Mouse (Mus musculus): ENCODE measurements around the gene Ak5. TPM values are rescaled to one million over a fixed set of nuclear protein-coding genes. Genes with fewer than 3 reads are reported as not detected.

Ak5 gene
- polyA plus RNA-seq, 1 experiment from 2014 or later, result 24.4 TPM

GRCm38 (mm10) chr3:152507900-152508299 lies 160.3 kb downstream of the Ak5 start:
- peaks cover 6% of the 10 kb centered on the region for H3K4me1 ChIP-seq
- no peaks in the 10 kb centered on the region for H3K9me3 ChIP-seq (replicated peaks)
- no peak overlapping the region for H3K9ac ChIP-seq (replicated peaks)
- H3K4me3 ChIP-seq (replicated peaks), result no peak overlapping the region
- 53% methylated on average over 8 of the region's 8 CpGs for WGBS
- no peak for ATAC-seq (ENCODE audit: low FRiP score)
- H3K4me2 ChIP-seq, result no peak overlapping the region
- H3K27me3 ChIP-seq (replicated peaks), result no peaks in the 10 kb centered on the region
- no peak overlapping the region for H3K27ac ChIP-seq (replicated peaks)
- no peaks in the 10 kb centered on the region for H3K36me3 ChIP-seq

GRCm38 (mm10) chr3:152498968-152499696 lies 169.0 kb downstream of the Ak5 start:
- no peak overlapping the region for H3K4me3 ChIP-seq (replicated peaks)
- no peaks in the 10 kb centered on the region for H3K36me3 ChIP-seq
- H3K9ac ChIP-seq (replicated peaks), result no peak overlapping the region
- H3K4me1 ChIP-seq, result peaks cover 19% of the 10 kb centered on the region
- H3K4me2 ChIP-seq, result no peak overlapping the region
- WGBS, result 75% methylated on average over 2 of the region's 2 CpGs
- no peaks in the 10 kb centered on the region for H3K27me3 ChIP-seq (replicated peaks)
- no peaks in the 10 kb centered on the region for H3K9me3 ChIP-seq (replicated peaks)
- H3K27ac ChIP-seq (replicated peaks), result no peak overlapping the region
- no peak for ATAC-seq (ENCODE audit: low FRiP score)

- H3K9ac ChIP-seq (replicated peaks), result no peak overlapping the region
- H3K9me3 ChIP-seq (replicated peaks), result no peaks in the 10 kb centered on the region
- WGBS, result 86% methylated on average over 2 of the region's 2 CpGs
- peaks cover 19% of the 10 kb centered on the region for H3K4me1 ChIP-seq
- no peaks in the 10 kb centered on the region for H3K27me3 ChIP-seq (replicated peaks)
- H3K4me2 ChIP-seq, result no peak overlapping the region
- H3K36me3 ChIP-seq, result no peaks in the 10 kb centered on the region
- no peak overlapping the region for H3K4me3 ChIP-seq (replicated peaks)
- ATAC-seq (ENCODE audit: low FRiP score), result no peak
- H3K27ac ChIP-seq (replicated peaks), result no peak overlapping the region
These were observed 170.3 kb downstream of the Ak5 start for GRCm38 (mm10) chr3:152497842-152498241.

GRCm38 (mm10) chr3:152497084-152497483 lies 171.1 kb downstream of the Ak5 start:
- Histone ChIP-seq H3K4me1 (peaks cover 19% of the 10 kb centered on the region), H3K4me3 (replicated peaks) (no peak overlapping the region), H3K9me3 (replicated peaks) (no peaks in the 10 kb centered on the region), H3K9ac (replicated peaks) (no peak overlapping the region), H3K4me2 (no peak overlapping the region), H3K36me3 (no peaks in the 10 kb centered on the region), H3K27ac (replicated peaks) (no peak overlapping the region), H3K27me3 (replicated peaks) (no peaks in the 10 kb centered on the region)
- ATAC-seq (ENCODE audit: low FRiP score), result no peak
- WGBS, result 74% methylated on average over 7 of the region's 7 CpGs

- Histone ChIP-seq H3K4me1 (peaks cover 17% of the 10 kb centered on the region), H3K4me2 (no peak overlapping the region), H3K9me3 (replicated peaks) (no peaks in the 10 kb centered on the region), H3K27ac (replicated peaks) (0 out of 2 replicates have a peak overlapping the region, but pooled peaks have one; percentile 4), H3K27me3 (replicated peaks) (no peaks in the 10 kb centered on the region), H3K9ac (replicated peaks) (no peak overlapping the region), H3K4me3 (replicated peaks) (no peak overlapping the region), H3K36me3 (no peaks in the 10 kb centered on the region)
- ATAC-seq (ENCODE audit: low FRiP score), result peak; percentile 49; the same call in 1 of the 2 replicates
- WGBS, result 50% methylated on average over 8 of the region's 8 CpGs
These were observed 172.7 kb downstream of the Ak5 start for GRCm38 (mm10) chr3:152495415-152495898.

- peak; percentile 51; the same call in 1 of the 2 replicates for ATAC-seq (ENCODE audit: low FRiP score)
- Histone ChIP-seq H3K27ac (replicated peaks) (0 out of 2 replicates have a peak overlapping the region, but pooled peaks have one; percentile 4), H3K27me3 (replicated peaks) (no peaks in the 10 kb centered on the region), H3K9ac (replicated peaks) (no peak overlapping the region), H3K9me3 (replicated peaks) (no peaks in the 10 kb centered on the region), H3K36me3 (no peaks in the 10 kb centered on the region), H3K4me1 (peaks cover 23% of the 10 kb centered on the region), H3K4me2 (no peak overlapping the region), H3K4me3 (replicated peaks) (no peak overlapping the region)
- 35% methylated on average over 12 of the region's 12 CpGs for WGBS
These were observed 173.3 kb downstream of the Ak5 start for GRCm38 (mm10) chr3:152494667-152495360.

GRCm38 (mm10) chr3:152493813-152494212 lies 174.3 kb downstream of the Ak5 start:
- no peak overlapping the region for H3K4me2 ChIP-seq
- no peaks in the 10 kb centered on the region for H3K36me3 ChIP-seq
- H3K27me3 ChIP-seq (replicated peaks), result no peaks in the 10 kb centered on the region
- 73% methylated on average over 2 of the region's 2 CpGs for WGBS
- H3K4me1 ChIP-seq, result peaks cover 25% of the 10 kb centered on the region
- H3K27ac ChIP-seq (replicated peaks), result no peak overlapping the region
- H3K9ac ChIP-seq (replicated peaks), result no peak overlapping the region
- H3K9me3 ChIP-seq (replicated peaks), result no peaks in the 10 kb centered on the region
- no peak for ATAC-seq (ENCODE audit: low FRiP score)
- no peak overlapping the region for H3K4me3 ChIP-seq (replicated peaks)

- WGBS, result 86% methylated on average over 6 of the region's 6 CpGs
These were observed 175.9 kb downstream of the Ak5 start for GRCm38 (mm10) chr3:152492241-152492640.

GRCm38 (mm10) chr3:152490423-152490822 lies 177.7 kb downstream of the Ak5 start:
- H3K9ac ChIP-seq (replicated peaks), result no peak overlapping the region
- no peaks in the 10 kb centered on the region for H3K9me3 ChIP-seq (replicated peaks)
- H3K4me1 ChIP-seq, result peaks cover 19% of the 10 kb centered on the region
- WGBS, result 83% methylated on average over 5 of the region's 5 CpGs
- no peak for ATAC-seq (ENCODE audit: low FRiP score)
- no peaks in the 10 kb centered on the region for H3K27me3 ChIP-seq (replicated peaks)
- no peak overlapping the region for H3K4me3 ChIP-seq (replicated peaks)
- no peaks in the 10 kb centered on the region for H3K36me3 ChIP-seq
- H3K4me2 ChIP-seq, result no peak overlapping the region
- H3K27ac ChIP-seq (replicated peaks), result no peak overlapping the region

More at GRCm38 (mm10) chr3:152492241-152492640, 175.9 kb downstream of the Ak5 start:
- no peak overlapping the region for H3K27ac ChIP-seq (replicated peaks)
- no peak overlapping the region for H3K4me3 ChIP-seq (replicated peaks)
- H3K9ac ChIP-seq (replicated peaks), result no peak overlapping the region
- no peak overlapping the region for H3K4me2 ChIP-seq
- H3K36me3 ChIP-seq, result no peaks in the 10 kb centered on the region
- H3K4me1 ChIP-seq, result peaks cover 25% of the 10 kb centered on the region
- H3K9me3 ChIP-seq (replicated peaks), result no peaks in the 10 kb centered on the region
- no peaks in the 10 kb centered on the region for H3K27me3 ChIP-seq (replicated peaks)
- no peak for ATAC-seq (ENCODE audit: low FRiP score)

- 91% methylated on average over 4 of the region's 4 CpGs for WGBS
- H3K4me2 ChIP-seq, result no peak overlapping the region
- H3K27me3 ChIP-seq (replicated peaks), result no peaks in the 10 kb centered on the region
- H3K4me3 ChIP-seq (replicated peaks), result no peak overlapping the region
- no peak for ATAC-seq (ENCODE audit: low FRiP score)
- no peaks in the 10 kb centered on the region for H3K9me3 ChIP-seq (replicated peaks)
- no peak overlapping the region for H3K27ac ChIP-seq (replicated peaks)
- no peak overlapping the region for H3K9ac ChIP-seq (replicated peaks)
- peaks cover 21% of the 10 kb centered on the region for H3K4me1 ChIP-seq
- no peaks in the 10 kb centered on the region for H3K36me3 ChIP-seq
These were observed 179.2 kb downstream of the Ak5 start for GRCm38 (mm10) chr3:152488964-152489363.

GRCm38 (mm10) chr3:152484206-152484605 lies 184.0 kb downstream of the Ak5 start:
- WGBS, result 30% methylated on average over 6 of the region's 6 CpGs
- ATAC-seq (ENCODE audit: low FRiP score), result peak; percentile 46; the same call in 1 of the 2 replicates

GRCm38 (mm10) chr3:152483800-152484199 lies 184.4 kb downstream of the Ak5 start:
- no peak overlapping the region for H3K9ac ChIP-seq (replicated peaks)
- H3K36me3 ChIP-seq, result no peaks in the 10 kb centered on the region
- no peaks in the 10 kb centered on the region for H3K27me3 ChIP-seq (replicated peaks)
- peak overlapping the region; percentile 75 for H3K27ac ChIP-seq (replicated peaks)
- no peak for ATAC-seq (ENCODE audit: low FRiP score)
- H3K4me3 ChIP-seq (replicated peaks), result no peak overlapping the region
- peak overlapping the region; percentile 5 for H3K4me2 ChIP-seq
- 39% methylated on average over 7 of the region's 7 CpGs for WGBS
- peaks cover 20% of the 10 kb centered on the region for H3K4me1 ChIP-seq
- H3K9me3 ChIP-seq (replicated peaks), result no peaks in the 10 kb centered on the region

More at GRCm38 (mm10) chr3:152484206-152484605, 184.0 kb downstream of the Ak5 start:
- no peak overlapping the region for H3K9ac ChIP-seq (replicated peaks)
- H3K4me3 ChIP-seq (replicated peaks), result no peak overlapping the region
- no peaks in the 10 kb centered on the region for H3K36me3 ChIP-seq
- peaks cover 20% of the 10 kb centered on the region for H3K4me1 ChIP-seq
- H3K9me3 ChIP-seq (replicated peaks), result no peaks in the 10 kb centered on the region
- no peaks in the 10 kb centered on the region for H3K27me3 ChIP-seq (replicated peaks)
- H3K4me2 ChIP-seq, result peak overlapping the region; percentile 5; the same call in 1 of the 2 replicates
- H3K27ac ChIP-seq (replicated peaks), result peak overlapping the region; percentile 75

Data from neural tube, embryonic 15.5 days (tissue).